ENCODE assay signal across 16 mouse cellular contexts in the genomic region with DNA sequence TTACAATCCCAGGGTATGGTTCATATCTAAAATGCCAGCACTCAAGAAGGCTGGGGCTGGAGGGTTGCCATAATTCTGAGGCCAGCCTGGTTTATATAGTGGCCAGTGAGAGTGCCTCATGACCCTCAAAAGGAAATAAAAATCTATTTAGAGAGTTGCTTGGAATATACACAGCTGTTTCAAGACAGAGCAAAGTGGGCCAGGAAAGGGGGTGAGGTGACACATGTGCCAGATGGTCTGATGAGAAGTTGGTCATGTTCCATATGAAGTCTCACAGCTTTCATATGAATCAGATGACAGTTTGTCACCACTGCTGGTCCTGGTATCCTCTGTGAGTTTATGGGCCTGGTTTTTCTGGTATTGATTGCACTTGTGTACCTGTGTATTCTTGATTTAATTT.
DNase-seq lines count a peak whose midpoint lies in the region; TF ChIP-seq lines count a peak whose summit lies in the region.
"Had no signal": no experiment of that assay in that cellular context is flagged by ENCODE, and none has a peak within 500 bp of the region (broad histone marks: within the 10 kb centered on the region; RNA-seq: fewer than 3 reads in every experiment).

No protein-coding gene starts in this region.

- no peak overlapping the region for H3K4me3 ChIP-seq in layer of hippocampus, adult 2 months
- H3K4me3 ChIP-seq: embryonic facial prominence, embryonic 12.5 days; heart, adult 2 months; limb, embryonic 10.5 days; liver, embryonic 12.5 days; midbrain, embryonic 15.5 days; neural tube, embryonic 12.5 days had no signal

- peak overlapping the region; percentile 36; the same call in 1 of the 2 replicates for H3K27ac ChIP-seq in layer of hippocampus, adult 2 months
- H3K27ac ChIP-seq: embryonic facial prominence, embryonic 12.5 days; heart, adult 2 months; limb, embryonic 10.5 days; liver, embryonic 12.5 days; midbrain, embryonic 15.5 days; neural tube, embryonic 12.5 days had no signal

- TF ChIP-seq CTCF in layer of hippocampus, adult 2 months (conservative IDR thresholded peaks at IDR 0.05), result no peak

- peak; percentile 14 to 28 for DNase-seq in cerebellum, postnatal 10 days
- DNase-seq in cerebellum, adult 8-10 months, result no peak
- peak in 1 of 2 experiments; percentile 31 for DNase-seq in layer of hippocampus, adult 2 months (ENCODE audit: low spot score in 2 of 2)
- no peak for DNase-seq in layer of hippocampus, postnatal 14 days (ENCODE audit: low spot score in 2 of 2)
- peak; percentile 5 to 16 for DNase-seq in right cerebral cortex, postnatal 36 days (ENCODE audit: low spot score in 2 of 2)
- DNase-seq in right cerebral cortex, postnatal 4 days, result no peak
- no peak for DNase-seq in thymus, postnatal 14 days
- DNase-seq in adrenal gland, postnatal 10 days, result no peak
- DNase-seq: cerebellum, adult 11 months; heart, adult 2 months; thymus, postnatal 25 days had no signal

Comparison
In these comparisons a context has a peak if more than half of its experiments do, and no peak if none do; other contexts are left out.
1. DNase-seq: peak in cerebellum, postnatal 10 days (2 of 2) and right cerebral cortex, postnatal 36 days (2 of 2); none in cerebellum, adult 8-10 months (single experiment), layer of hippocampus, postnatal 14 days (0 of 2), right cerebral cortex, postnatal 4 days (single experiment), thymus, postnatal 14 days (single experiment) and adrenal gland, postnatal 10 days (single experiment).